Mouse (Mus musculus): ENCODE data around the gene Tmod3. TPM values are rescaled to one million over a fixed set of nuclear protein-coding genes. Genes with fewer than 3 reads are reported as not detected.

The Tmod3 gene
- polyA plus RNA-seq (2012; rRNA removed) = 30.9 and 46.5 TPM in 2 replicates

DNA sequence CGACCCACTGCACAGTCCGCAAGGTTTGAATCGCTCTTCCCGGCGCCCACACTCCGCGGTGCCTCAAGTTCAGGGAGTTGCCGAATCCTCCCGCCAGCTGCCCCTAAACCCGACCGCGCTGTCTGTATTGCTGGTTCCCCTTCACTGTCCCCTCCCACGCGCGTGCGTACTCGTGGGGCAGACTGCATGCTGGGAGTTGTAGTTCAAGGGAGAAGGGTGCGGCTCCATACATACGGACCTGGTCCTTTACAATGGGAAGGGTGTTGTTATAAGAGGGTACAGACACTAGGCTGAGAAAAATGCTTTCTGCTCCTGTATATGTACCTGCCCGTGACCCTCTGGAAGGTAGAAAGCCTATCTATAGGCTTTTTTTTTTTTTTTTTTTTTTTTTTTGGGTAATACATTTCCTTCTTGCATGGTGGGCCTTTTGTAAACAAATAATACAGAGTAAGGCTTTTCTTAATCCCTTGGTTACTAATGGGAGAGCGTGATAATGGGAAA lies at the start of gene Tmod3:
Gene Tmod3, minus strand, starts transcription at position 146 of the 501 bp plus-strand sequence.
- DNase-seq = peak; percentile 97
- H3K4me1 ChIP-seq (ENCODE audit: control insufficient read depth, insufficient read depth, low read length) = peaks cover 28% of the 10 kb centered on the region
- 1% methylated on average over 21 of the region's 21 CpGs for WGBS
- H3K4me3 ChIP-seq (replicated peaks; ENCODE audit: extremely low read depth, low read depth, low read length) = peak within 1 kb of the TSS; percentile 81
- TF ChIP-seq CTCF (IDR thresholded peaks at IDR 0.05; ENCODE audit: insufficient read depth, low read length) = no peak
- TF ChIP-seq POLR2A (IDR thresholded peaks at IDR 0.05; ENCODE audit: borderline replicate concordance, extremely low read depth, low read depth, low read length) = peak; percentile 97

DNA sequence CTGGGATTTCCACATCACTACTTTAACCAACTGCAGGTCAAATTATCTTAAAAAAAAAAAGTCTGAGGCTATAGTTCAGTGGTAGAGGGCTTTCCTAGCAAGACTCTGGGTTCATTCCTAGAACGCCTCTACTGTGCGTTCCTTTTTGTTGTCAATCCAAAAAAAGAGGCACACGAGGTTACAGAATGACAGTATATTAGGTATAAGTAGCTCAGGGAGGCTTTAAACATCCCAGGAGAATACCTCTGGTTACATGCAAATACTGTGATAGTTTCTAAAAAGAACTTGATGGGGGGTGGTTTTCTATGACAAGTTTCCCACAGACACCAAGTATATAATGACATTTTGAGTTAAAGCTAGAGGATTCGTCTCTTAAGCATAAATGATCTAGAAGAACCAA lies 48.0 kb upstream of the Tmod3 start:
- H3K4me3 ChIP-seq (replicated peaks; ENCODE audit: extremely low read depth, low read depth, low read length) = no peak overlapping the region
- TF ChIP-seq CTCF (IDR thresholded peaks at IDR 0.05; ENCODE audit: insufficient read depth, low read length) (no peak), POLR2A (IDR thresholded peaks at IDR 0.05; ENCODE audit: borderline replicate concordance, extremely low read depth, low read depth, low read length) (no peak)
- H3K4me1 ChIP-seq (ENCODE audit: control insufficient read depth, insufficient read depth, low read length) = no peaks in the 10 kb centered on the region
- DNase-seq = no peak
- 90% methylated on average over 4 of the region's 4 CpGs for WGBS

DNA sequence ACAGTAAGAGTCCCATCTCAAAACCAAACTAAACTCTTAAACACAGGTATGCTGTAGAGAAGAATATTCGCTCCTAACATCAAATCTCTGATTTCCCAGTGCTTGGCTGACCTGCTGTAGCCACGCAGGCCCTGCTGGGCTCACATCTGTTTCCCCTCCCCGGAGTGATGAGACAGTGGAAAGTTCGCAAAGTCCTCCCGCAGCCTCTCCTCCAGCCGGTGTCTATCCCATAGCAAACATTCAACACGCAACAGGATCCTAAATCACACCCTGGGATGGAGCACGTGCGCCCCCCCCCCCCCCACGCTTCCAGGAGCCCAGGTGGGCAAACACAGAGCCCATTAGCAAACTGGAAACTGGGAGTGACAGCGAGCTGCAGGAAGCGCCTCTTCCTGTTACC lies 42.1 kb upstream of the Tmod3 start:
- Histone ChIP-seq H3K4me3 (replicated peaks; ENCODE audit: extremely low read depth, low read depth, low read length) (no peak overlapping the region), H3K4me1 (ENCODE audit: control insufficient read depth, insufficient read depth, low read length) (peaks cover 10% of the 10 kb centered on the region)
- 18% methylated on average over 12 of the region's 12 CpGs for WGBS

DNA sequence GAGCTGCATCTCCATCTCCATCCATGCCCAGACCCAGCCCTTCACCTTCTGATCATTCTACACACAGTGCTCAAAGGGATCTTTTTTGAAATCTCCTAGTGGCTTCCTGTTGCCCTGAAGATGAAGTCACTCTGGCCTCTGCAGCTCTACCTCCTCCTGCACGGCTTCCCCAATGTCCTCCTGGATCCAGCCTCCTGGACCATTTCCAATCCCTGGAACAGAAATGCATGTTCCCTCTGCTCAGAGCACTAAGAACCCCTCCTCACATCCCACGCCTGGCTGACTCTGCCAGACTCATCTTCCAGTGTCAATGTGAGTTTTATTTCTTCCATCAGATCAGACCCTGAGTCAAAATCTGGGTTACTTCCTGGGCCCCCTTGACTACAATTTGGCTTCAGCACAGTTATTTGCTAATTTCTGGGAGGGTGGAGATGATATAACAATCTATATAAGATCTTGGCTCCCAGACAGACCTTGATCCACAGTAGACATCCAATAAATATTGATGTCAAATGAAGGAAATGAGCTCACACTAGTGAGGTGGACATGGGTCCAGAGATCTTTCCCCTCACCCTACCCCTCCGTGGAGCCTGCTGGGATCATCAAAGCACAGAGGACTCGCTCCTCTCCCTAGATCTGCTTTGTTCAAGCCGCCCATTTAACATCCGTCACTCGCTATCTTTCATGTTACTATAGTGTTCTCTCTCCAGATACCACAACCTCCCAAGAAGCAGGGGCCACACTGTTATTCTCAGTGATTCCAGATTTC lies 40.9 kb upstream of the Tmod3 start:
- Histone ChIP-seq H3K4me1 (ENCODE audit: control insufficient read depth, insufficient read depth, low read length) (peaks cover 10% of the 10 kb centered on the region), H3K4me3 (replicated peaks; ENCODE audit: extremely low read depth, low read depth, low read length) (no peak overlapping the region)
- 49% methylated on average over 7 of the region's 7 CpGs for WGBS
- DNase-seq = no peak
- TF ChIP-seq CTCF (IDR thresholded peaks at IDR 0.05; ENCODE audit: insufficient read depth, low read length) (no peak), POLR2A (IDR thresholded peaks at IDR 0.05; ENCODE audit: borderline replicate concordance, extremely low read depth, low read depth, low read length) (no peak)

More for the DNA sequence above, 42.1 kb upstream of the Tmod3 start:
- DNase-seq = no peak
- TF ChIP-seq CTCF (IDR thresholded peaks at IDR 0.05; ENCODE audit: insufficient read depth, low read length) = no peak
- TF ChIP-seq POLR2A (IDR thresholded peaks at IDR 0.05; ENCODE audit: borderline replicate concordance, extremely low read depth, low read depth, low read length) = no peak

DNA sequence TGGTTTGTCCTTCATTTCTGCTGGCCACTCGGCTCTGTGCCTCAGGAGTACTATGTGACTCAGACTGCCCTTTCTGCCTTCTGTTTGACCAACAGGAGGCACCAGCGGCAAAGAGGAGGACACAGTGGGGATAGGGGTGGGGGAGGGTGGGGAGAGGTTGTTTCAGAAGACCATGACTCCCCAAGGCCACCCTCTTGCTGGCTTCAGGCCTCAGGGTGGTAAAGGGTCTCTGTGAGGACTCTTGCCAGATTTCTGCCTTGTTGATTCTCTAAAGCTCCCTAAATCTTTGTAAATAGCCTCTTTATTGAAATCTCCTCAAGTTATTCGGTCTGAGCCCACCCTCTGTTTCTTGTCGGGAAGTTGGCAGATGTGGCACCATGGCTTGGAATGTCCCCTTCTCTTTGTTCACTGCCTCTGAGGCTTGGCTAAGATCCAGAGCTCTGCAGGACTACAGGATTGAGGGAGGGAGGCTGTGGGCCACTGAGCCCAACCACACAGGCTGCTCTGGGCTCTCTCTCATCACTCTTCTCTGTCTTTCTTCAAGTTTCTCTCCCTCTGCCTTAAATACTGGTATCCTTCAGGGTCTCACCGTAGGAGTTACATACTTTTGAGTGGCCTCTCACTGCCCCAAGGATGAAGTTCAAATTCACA lies 39.9 kb upstream of the Tmod3 start:
- TF ChIP-seq POLR2A (IDR thresholded peaks at IDR 0.05; ENCODE audit: borderline replicate concordance, extremely low read depth, low read depth, low read length) (no peak), CTCF (IDR thresholded peaks at IDR 0.05; ENCODE audit: insufficient read depth, low read length) (peak; percentile 29; the same call in 1 of the 2 replicates)
- Histone ChIP-seq H3K4me3 (replicated peaks; ENCODE audit: extremely low read depth, low read depth, low read length) (no peak overlapping the region), H3K4me1 (ENCODE audit: control insufficient read depth, insufficient read depth, low read length) (peaks cover 10% of the 10 kb centered on the region)
- DNase-seq = no peak
- WGBS = 39% methylated on average over 5 of the region's 5 CpGs

DNA sequence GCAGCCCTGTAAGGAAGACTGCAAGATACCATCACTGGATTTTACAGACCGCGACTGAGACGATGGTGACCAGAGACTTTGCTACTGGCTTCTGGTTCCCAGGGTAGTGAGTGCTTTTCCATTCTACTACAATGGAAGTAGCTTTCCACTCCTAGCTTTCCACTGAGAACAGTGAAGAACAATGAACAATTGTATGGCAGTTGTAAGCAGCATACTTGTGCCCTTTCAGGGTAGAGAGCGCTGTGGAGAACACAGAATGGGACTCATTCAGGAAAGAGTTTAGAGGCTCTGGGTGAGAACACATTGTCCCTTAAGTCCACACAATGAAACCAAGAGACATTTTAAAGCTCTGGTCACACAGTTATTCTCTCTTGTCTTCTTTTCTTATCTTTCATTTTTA lies 38.1 kb upstream of the Tmod3 start:
- 74% methylated on average over 4 of the region's 4 CpGs for WGBS
- no peak overlapping the region for H3K4me3 ChIP-seq (replicated peaks; ENCODE audit: extremely low read depth, low read depth, low read length)
- H3K4me1 ChIP-seq (ENCODE audit: control insufficient read depth, insufficient read depth, low read length) = peaks cover 10% of the 10 kb centered on the region
- TF ChIP-seq CTCF (IDR thresholded peaks at IDR 0.05; ENCODE audit: insufficient read depth, low read length) = no peak
- no peak for TF ChIP-seq POLR2A (IDR thresholded peaks at IDR 0.05; ENCODE audit: borderline replicate concordance, extremely low read depth, low read depth, low read length)
- DNase-seq = no peak

DNA sequence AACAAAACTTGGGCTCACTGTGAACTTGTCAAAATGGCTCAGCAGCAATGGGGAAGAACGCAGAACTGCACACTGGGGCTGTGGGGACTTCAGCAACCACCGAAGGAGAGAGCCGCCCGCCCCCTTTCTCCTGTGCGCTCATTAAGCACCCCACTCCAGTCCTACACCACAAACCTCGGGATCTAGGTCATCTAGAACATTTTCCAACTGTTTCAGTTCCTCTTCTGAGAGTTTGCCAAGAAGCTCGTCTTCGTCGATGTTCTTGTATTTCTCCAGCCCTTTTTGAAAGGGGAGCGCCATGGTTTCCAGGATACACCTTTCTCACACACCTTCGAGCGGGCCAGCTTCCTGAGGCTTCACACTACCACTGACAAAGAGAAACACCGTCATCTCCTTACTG lies 37.6 kb upstream of the Tmod3 start:
- Histone ChIP-seq H3K4me1 (ENCODE audit: control insufficient read depth, insufficient read depth, low read length) (peaks cover 10% of the 10 kb centered on the region), H3K4me3 (replicated peaks; ENCODE audit: extremely low read depth, low read depth, low read length) (no peak overlapping the region)
- WGBS = 74% methylated on average over 13 of the region's 13 CpGs
- no peak for DNase-seq
- TF ChIP-seq CTCF (IDR thresholded peaks at IDR 0.05; ENCODE audit: insufficient read depth, low read length) = no peak
- no peak for TF ChIP-seq POLR2A (IDR thresholded peaks at IDR 0.05; ENCODE audit: borderline replicate concordance, extremely low read depth, low read depth, low read length)

DNA sequence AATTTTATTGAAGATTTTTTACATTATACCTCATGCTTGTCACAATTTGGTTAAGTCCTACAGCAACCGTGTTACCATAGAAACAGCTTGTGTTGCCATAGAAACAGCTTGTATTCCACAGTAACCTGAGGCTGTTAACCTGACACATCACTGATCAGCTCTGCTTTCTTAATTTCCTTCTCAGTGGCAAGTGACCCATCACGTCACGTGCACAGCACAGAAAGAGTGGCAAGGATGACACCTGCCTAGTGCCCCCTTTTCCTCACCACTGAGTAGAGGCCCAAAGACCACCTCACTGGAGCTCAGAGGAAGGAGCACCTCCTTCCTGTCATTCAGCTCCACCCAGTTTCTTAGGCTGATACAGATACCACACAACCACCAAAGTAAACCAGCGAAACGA lies 34.0 kb upstream of the Tmod3 start:
- no peaks in the 10 kb centered on the region; the same call in 1 of the 2 replicates for H3K4me1 ChIP-seq (ENCODE audit: control insufficient read depth, insufficient read depth, low read length)
- TF ChIP-seq POLR2A (IDR thresholded peaks at IDR 0.05; ENCODE audit: borderline replicate concordance, extremely low read depth, low read depth, low read length) (no peak), CTCF (IDR thresholded peaks at IDR 0.05; ENCODE audit: insufficient read depth, low read length) (no peak)
- H3K4me3 ChIP-seq (replicated peaks; ENCODE audit: extremely low read depth, low read depth, low read length) = no peak overlapping the region
- WGBS = 81% methylated on average over 5 of the region's 5 CpGs
- DNase-seq = no peak

DNA sequence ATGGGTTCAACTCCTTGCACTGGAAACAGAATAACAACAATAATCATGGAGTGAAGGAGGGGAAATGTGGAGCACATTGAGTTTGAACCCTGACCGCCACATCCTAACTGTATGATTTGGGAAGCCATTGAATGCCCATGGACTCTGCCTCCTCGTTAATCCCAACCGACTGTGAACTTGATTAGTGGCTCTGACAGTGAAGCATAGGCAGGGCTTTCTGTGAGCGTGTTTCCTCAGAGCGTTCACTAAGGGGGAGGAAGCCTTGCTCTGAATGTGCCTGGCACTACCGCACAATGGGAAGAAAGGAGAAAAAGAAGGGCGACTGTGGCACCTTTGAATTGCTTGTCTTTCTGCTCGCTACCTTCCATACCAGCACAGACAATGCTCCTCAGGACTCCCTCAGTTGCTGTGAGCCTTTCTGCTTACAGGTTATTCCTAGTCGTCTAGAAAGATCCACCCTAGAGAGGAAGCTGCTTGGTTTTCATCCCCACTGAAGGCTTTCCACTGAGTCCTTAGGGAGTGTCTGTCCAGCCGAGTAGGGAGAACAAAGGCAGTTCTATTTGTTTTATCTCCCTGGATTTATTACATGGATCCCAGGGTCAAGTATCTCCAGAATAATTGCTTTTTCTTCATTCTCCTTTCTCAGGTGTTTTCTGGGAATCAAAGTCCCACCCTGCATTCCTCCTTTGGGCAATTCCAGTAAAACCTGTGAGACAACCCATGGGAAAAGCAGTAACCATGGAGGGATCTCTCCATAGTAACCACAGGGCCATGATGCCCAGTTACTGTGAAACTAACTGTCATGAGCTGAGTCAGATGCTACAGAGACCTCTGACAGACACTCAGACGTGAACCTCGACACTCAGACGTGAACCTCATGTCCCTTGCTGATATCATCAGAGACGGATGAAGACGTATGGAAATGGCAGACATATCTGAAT lies 30.7 kb upstream of the Tmod3 start:
- H3K4me1 ChIP-seq (ENCODE audit: control insufficient read depth, insufficient read depth, low read length) = no peaks in the 10 kb centered on the region
- no peak for DNase-seq
- 85% methylated on average over 15 of the region's 15 CpGs for WGBS
- H3K4me3 ChIP-seq (replicated peaks; ENCODE audit: extremely low read depth, low read depth, low read length) = no peak overlapping the region
- TF ChIP-seq CTCF (IDR thresholded peaks at IDR 0.05; ENCODE audit: insufficient read depth, low read length) (no peak), POLR2A (IDR thresholded peaks at IDR 0.05; ENCODE audit: borderline replicate concordance, extremely low read depth, low read depth, low read length) (no peak)

All from lung, adult 2 months (tissue).